Mouse (Mus musculus) lung, adult 2 months (tissue): ENCODE measurements around the gene P2ry2. TPM values are rescaled to one million over a fixed set of nuclear protein-coding genes. Genes with fewer than 3 reads are reported as not detected.

Experiments used
- DNase-seq: peaks from one replicate; pipeline ENCODE4 v3.0.0; 2022
- H3K4me1 ChIP-seq: fragments of 200-500 bp; 2 replicates; pipeline ENCODE4 v1.6.1; 2011; ENCODE audit warnings: low read length; ENCODE audit not compliant: control insufficient read depth, insufficient read depth
- H3K4me3 ChIP-seq: fragments of 200-500 bp; replicated peaks from 2 replicates; pipeline ENCODE3; 2011; ENCODE audit warnings: low read depth, mild to moderate bottlenecking, control low read depth, low read length; ENCODE audit errors: extremely low read depth
- CTCF ChIP-seq: fragments of 200-500 bp; IDR thresholded peaks from 2 replicates; pipeline ENCODE4 v1.5.1; 2011; ENCODE audit warnings: mild to moderate bottlenecking, low read length, control low read depth; ENCODE audit not compliant: insufficient read depth
- POLR2A ChIP-seq: fragments of 200-500 bp; IDR thresholded peaks from 2 replicates; pipeline ENCODE4 v1.6.1; 2011; ENCODE audit warnings: low read depth, mild to moderate bottlenecking, control low read depth, low read length, borderline replicate concordance; ENCODE audit errors: extremely low read depth
- WGBS: fragments of 180-500 bp; shearing (Covaris S2); methylation state at CpG from one replicate; pipeline ENCODE4 v1.1.7; 2018; 5-methylcytosine and 5-hydroxymethylcytosine counted together
- polyA plus RNA-seq: library from polyadenylated mRNA; depleted of rRNA; stranded (reverse); fragments of >200 nt; gene quantifications from 2 replicates; pipeline ENCODE4 v1.2.3, GENCODE M21; 2012

P2ry2 gene
- polyA plus RNA-seq, 1 experiment, result 25.2 TPM

- 35% methylated on average over 9 of the region's 9 CpGs for WGBS
- peaks cover 22% of the 10 kb centered on the region for H3K4me1 ChIP-seq
- TF ChIP-seq CTCF (no peak), POLR2A (0 out of 2 replicates have a peak, but pooled peaks have one; percentile 15)
- no peak for DNase-seq
- H3K4me3 ChIP-seq, result no peak overlapping the region
Measured at GRCm38 (mm10) chr7:100990636-100991311, 21.9 kb downstream of the P2ry2 start.

GRCm38 (mm10) chr7:100988092-100988491 is 24.6 kb downstream of the P2ry2 start:
- Histone ChIP-seq H3K4me3 (no peak overlapping the region), H3K4me1 (peaks cover 21% of the 10 kb centered on the region)
- peak; percentile 77 for DNase-seq
- TF ChIP-seq CTCF (peak; percentile 66), POLR2A (no peak)
- WGBS, result 11% methylated on average over 9 of the region's 9 CpGs

- no peak overlapping the region for H3K4me3 ChIP-seq
- WGBS, result 40% methylated on average over 21 of the region's 21 CpGs
- DNase-seq, result no peak
- TF ChIP-seq CTCF (no peak), POLR2A (peak; percentile 49; the same call in 1 of the 2 replicates)
- H3K4me1 ChIP-seq, result peaks cover 6% of the 10 kb centered on the region; the same call in 1 of the 2 replicates
Measured at GRCm38 (mm10) chr7:100984452-100985395, 27.9 kb downstream of the P2ry2 start.

- Histone ChIP-seq H3K4me1 (peaks cover 8% of the 10 kb centered on the region), H3K4me3 (peak overlapping the region; percentile 33)
- peak; percentile 50 for DNase-seq
- TF ChIP-seq POLR2A, result 0 out of 2 replicates have a peak, but pooled peaks have one; percentile 25
- no peak for TF ChIP-seq CTCF
- WGBS, result 18% methylated on average over 2 of the region's 2 CpGs
Measured at GRCm38 (mm10) chr7:100979175-100979574, 33.5 kb downstream of the P2ry2 start.

- Histone ChIP-seq H3K4me1 (peaks cover 8% of the 10 kb centered on the region), H3K4me3 (no peak overlapping the region)
- DNase-seq, result no peak
- WGBS, result 51% methylated on average over 5 of the region's 5 CpGs
- no peak for TF ChIP-seq POLR2A
- no peak for TF ChIP-seq CTCF
Measured at GRCm38 (mm10) chr7:100978171-100978570, 34.5 kb downstream of the P2ry2 start.

- Histone ChIP-seq H3K4me3 (peak within 1 kb of the TSS; percentile 4), H3K4me1 (peaks cover 8% of the 10 kb centered on the region)
- TF ChIP-seq POLR2A (no peak), CTCF (no peak)
Measured at GRCm38 (mm10) chr7:100974135-100974903, 38.3 kb downstream of the P2ry2 start, which contains the start of gene P2ry6. Gene P2ry6 (minus strand): TSS chr7:100974649.

GRCm38 (mm10) chr7:100972875-100973274 is 39.8 kb downstream of the P2ry2 start:
- DNase-seq, result no peak
- 62% methylated on average over 3 of the region's 3 CpGs for WGBS
- Histone ChIP-seq H3K4me3 (no peak overlapping the region), H3K4me1 (no peaks in the 10 kb centered on the region; the same call in 1 of the 2 replicates)
- TF ChIP-seq CTCF (no peak), POLR2A (no peak)

More at GRCm38 (mm10) chr7:100974135-100974903, 38.3 kb downstream of the P2ry2 start, which contains the start of gene P2ry6:
- no peak for DNase-seq
- 10% methylated on average over 36 of the region's 36 CpGs for WGBS

GRCm38 (mm10) chr7:100968874-100969659 is 43.6 kb downstream of the P2ry2 start:
- 80% methylated on average over 10 of the region's 10 CpGs for WGBS
- no peak for DNase-seq

More at GRCm38 (mm10) chr7:100968874-100969659, 43.6 kb downstream of the P2ry2 start:
- no peak overlapping the region for H3K4me3 ChIP-seq
- no peaks in the 10 kb centered on the region; the same call in 1 of the 2 replicates for H3K4me1 ChIP-seq
- TF ChIP-seq CTCF, result no peak
- TF ChIP-seq POLR2A, result no peak
